Mouse (Mus musculus) embryonic fibroblast, embryonic 13.5 days (primary cell): ENCODE results near the gene Slc22a6. TPM values are rescaled to one million over a fixed set of nuclear protein-coding genes. Genes with fewer than 3 reads are reported as not detected.

Source experiments
- H3K27ac ChIP-seq: 2 replicates; pipeline ENCODE4 v1.5.1; 2012; ENCODE audit warnings: low read length, control low read depth, inconsistent platforms; ENCODE audit not compliant: insufficient read depth
- H3K4me1 ChIP-seq: 2 replicates; pipeline ENCODE4 v1.6.1; 2011; ENCODE audit warnings: low read length; ENCODE audit not compliant: control insufficient read depth, insufficient read depth
- H3K4me3 ChIP-seq: 2 replicates; pipeline ENCODE4 v1.5.1; 2011; ENCODE audit warnings: mild to moderate bottlenecking, control low read depth, low read length; ENCODE audit not compliant: insufficient read depth
- CTCF ChIP-seq: IDR thresholded peaks from 2 replicates; pipeline ENCODE4 v1.5.1; 2011; ENCODE audit warnings: mild to moderate bottlenecking, control low read depth, low read length, moderate library complexity, borderline replicate concordance; ENCODE audit not compliant: insufficient read depth
- POLR2A ChIP-seq: IDR thresholded peaks from 2 replicates; pipeline ENCODE4 v1.6.1; 2011; ENCODE audit warnings: low read depth, mild to moderate bottlenecking, control low read depth, low read length, moderate library complexity
- polyA plus RNA-seq: library from polyadenylated mRNA; stranded (reverse); fragments of >200 nt; gene quantifications from 2 replicates; pipeline ENCODE4 v1.2.4, GENCODE M21; 2011; ENCODE audit warnings: low read depth; ENCODE audit not compliant: missing spikeins, insufficient read length

Slc22a6 gene
- polyA plus RNA-seq, 1 experiment: not detected

DNA sequence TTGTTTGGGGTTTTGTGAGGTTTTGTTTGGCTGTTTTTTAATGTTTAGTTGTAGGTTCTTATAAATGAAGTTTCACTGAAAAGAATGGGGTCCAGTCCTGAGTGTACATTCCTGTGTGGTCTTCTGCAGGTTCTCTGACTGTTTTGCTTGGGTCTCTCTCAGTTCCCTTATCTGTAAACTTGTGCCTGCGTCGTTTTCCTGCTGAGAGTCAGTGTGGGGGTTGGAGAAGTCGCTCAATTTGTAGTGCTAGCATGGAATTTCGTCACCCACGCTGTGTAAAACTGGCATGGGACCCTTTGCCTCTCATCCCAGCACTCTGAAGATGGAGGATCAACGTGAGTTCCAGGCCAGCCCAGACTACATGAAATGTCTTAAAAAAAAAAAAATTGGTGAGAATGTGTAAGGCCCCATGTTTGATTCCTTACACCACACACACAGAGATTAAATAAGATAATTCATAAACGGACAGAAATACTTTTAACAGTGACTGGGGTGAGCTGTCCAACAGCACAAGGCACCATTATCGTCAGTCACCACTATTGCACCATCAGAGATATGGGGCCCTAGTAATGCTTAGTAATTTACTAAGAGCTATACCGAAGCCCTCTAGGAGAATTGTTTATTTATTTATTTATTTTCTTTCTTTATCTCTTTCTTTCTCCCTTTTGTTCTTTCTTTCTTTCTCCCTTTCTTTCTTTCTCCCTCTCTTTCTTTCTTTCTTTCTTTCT, 55.7 kb downstream of the Slc22a6 start:
- H3K4me1 ChIP-seq: no peaks in the 10 kb centered on the region
- no peak for TF ChIP-seq POLR2A
- no peak for TF ChIP-seq CTCF
- H3K27ac ChIP-seq: no peak overlapping the region
- H3K4me3 ChIP-seq: no peak overlapping the region

Other genes starting within 250 kb of the Slc22a6 start
- not detected in 2 replicates for gene Slc22a30, start 212.9 kb upstream of the Slc22a6 start, polyA plus RNA-seq
- gene Slc22a8, start 26.8 kb upstream of the Slc22a6 start, polyA plus RNA-seq: not detected in 2 replicates
- gene Chrm1, start 45.8 kb downstream of the Slc22a6 start, polyA plus RNA-seq: not detected in 2 replicates
- 203 and 309 TPM in 2 replicates for gene Slc3a2, start 105.3 kb downstream of the Slc22a6 start, polyA plus RNA-seq
- gene Wdr74, start 117.8 kb downstream of the Slc22a6 start, polyA plus RNA-seq: 46.5 and 52.3 TPM in 2 replicates
- not detected in 2 replicates for gene 1700092M07Rik, start 122.7 kb downstream of the Slc22a6 start, polyA plus RNA-seq
- 97.6 and 114 TPM in 2 replicates for gene Stx5a, start 123.4 kb downstream of the Slc22a6 start, polyA plus RNA-seq
- gene Nxf1, start 139.0 kb downstream of the Slc22a6 start, polyA plus RNA-seq: 172 and 183 TPM in 2 replicates
- 34.7 and 36.7 TPM in 2 replicates for gene Tmem223, start 153.0 kb downstream of the Slc22a6 start, polyA plus RNA-seq
- gene Tmem179b, start 156.4 kb downstream of the Slc22a6 start, polyA plus RNA-seq: 41.7 and 49.2 TPM in 2 replicates
- gene Taf6l, start 168.4 kb downstream of the Slc22a6 start, polyA plus RNA-seq: 15.7 and 22.7 TPM in 2 replicates
- gene Polr2g, start 180.5 kb downstream of the Slc22a6 start, polyA plus RNA-seq: 93.9 and 96.0 TPM in 2 replicates
- gene Zbtb3, start 184.5 kb downstream of the Slc22a6 start, polyA plus RNA-seq: 1.4 and 2.0 TPM in 2 replicates
- gene Ttc9c, start 201.3 kb downstream of the Slc22a6 start, polyA plus RNA-seq: 52.8 and 68.7 TPM in 2 replicates
- 78.5 and 98.7 TPM in 2 replicates for gene Hnrnpul2, start 202.0 kb downstream of the Slc22a6 start, polyA plus RNA-seq
- gene AC129217.1, start 211.7 kb downstream of the Slc22a6 start, polyA plus RNA-seq: 43.8 and 73.0 TPM in 2 replicates
- gene Bscl2, start 219.4 kb downstream of the Slc22a6 start, polyA plus RNA-seq: 41.2 and 50.0 TPM in 2 replicates
- not detected in 2 replicates for gene Gng3, start 221.2 kb downstream of the Slc22a6 start, polyA plus RNA-seq
- 5.9 and 9.0 TPM in 2 replicates for gene Lrrn4cl, start 232.7 kb downstream of the Slc22a6 start, polyA plus RNA-seq